Mouse (Mus musculus): ENCODE measurements around the gene Ly9.

Gene Ly9

GRCm38 (mm10) chr1:171577168-171577567, 30.0 kb downstream of the Ly9 start:
- DNase-seq, result no peak

GRCm38 (mm10) chr1:171568436-171568835, 38.8 kb downstream of the Ly9 start:
- DNase-seq, result no peak

GRCm38 (mm10) chr1:171566777-171567176, 40.4 kb downstream of the Ly9 start:
- peak in 1 of 2 experiments; percentile 48 for DNase-seq

- DNase-seq, result no peak
These were observed 41.3 kb downstream of the Ly9 start for GRCm38 (mm10) chr1:171565888-171566287.

GRCm38 (mm10) chr1:171564247-171564646, 43.0 kb downstream of the Ly9 start:
- no peak for DNase-seq

GRCm38 (mm10) chr1:171563042-171563441, 44.2 kb downstream of the Ly9 start:
- no peak for DNase-seq

GRCm38 (mm10) chr1:171561639-171562225, 45.5 kb downstream of the Ly9 start:
- DNase-seq, result no peak

GRCm38 (mm10) chr1:171561200-171561599, 46.0 kb downstream of the Ly9 start:
- no peak for DNase-seq

- no peak for DNase-seq
These were observed 46.9 kb downstream of the Ly9 start for GRCm38 (mm10) chr1:171560262-171560661.

GRCm38 (mm10) chr1:171558898-171559297, 48.3 kb downstream of the Ly9 start, which contains the start of gene Cd244a:
Gene Cd244a, plus strand, starts transcription at chr1:171559193.
- no peak for DNase-seq

- no peak for DNase-seq
These were observed 48.8 kb downstream of the Ly9 start for GRCm38 (mm10) chr1:171558407-171558806.

- DNase-seq, result no peak
These were observed 50.8 kb downstream of the Ly9 start for GRCm38 (mm10) chr1:171556366-171556765.

GRCm38 (mm10) chr1:171553359-171554341, 53.6 kb downstream of the Ly9 start:
- DNase-seq, result no peak

- DNase-seq, result no peak
These were observed 55.0 kb downstream of the Ly9 start for GRCm38 (mm10) chr1:171552230-171552629.

- DNase-seq, result no peak
These were observed 55.9 kb downstream of the Ly9 start for GRCm38 (mm10) chr1:171551326-171551725.

GRCm38 (mm10) chr1:171540694-171541093, 66.5 kb downstream of the Ly9 start:
- DNase-seq, result no peak

Data from kidney, adult 8-10 months (tissue).